Mouse (Mus musculus) limb, embryonic 14.5 days (tissue): Measurements from ENCODE around the gene Rgs8. TPM values are rescaled to one million over a fixed set of nuclear protein-coding genes. Genes with fewer than 3 reads are reported as not detected.

Experiments used
- ATAC-seq: fragments of 200-750 bp; cut with Nextera tagmentation; 2 replicates; pipeline ENCODE4 v1.8.0; 2017; ENCODE audit warnings: low read depth, moderate number of reproducible peaks, moderate TSS enrichment; ENCODE audit not compliant: low FRiP score
- DNase-seq: peaks from one replicate; pipeline ENCODE4 v3.0.0-alpha.2; 2015; ENCODE audit warnings: low spot score
- H3K27ac ChIP-seq: fragments of 300-500 bp; sonication (generic); replicated peaks from 2 replicates; pipeline ENCODE4 v1.5.1; 2014; ENCODE audit warnings: low read depth, mild to moderate bottlenecking, low read length, moderate library complexity, mixed read lengths
- H3K27me3 ChIP-seq: fragments of 300-500 bp; sonication (generic); 2 replicates; pipeline ENCODE4 v1.6.1; 2014; ENCODE audit warnings: low read length, mixed read lengths; ENCODE audit not compliant: control insufficient read depth, insufficient read depth
- H3K36me3 ChIP-seq: fragments of 300-500 bp; sonication (generic); 2 replicates; pipeline ENCODE4 v1.6.1; 2014; ENCODE audit warnings: mild to moderate bottlenecking, low read length, moderate library complexity, mixed read lengths; ENCODE audit not compliant: control insufficient read depth, insufficient read depth
- H3K4me1 ChIP-seq: fragments of 300-500 bp; sonication (generic); 2 replicates; pipeline ENCODE4 v1.6.1; 2014; ENCODE audit warnings: antibody characterized with exemption, low read length, mixed read lengths; ENCODE audit not compliant: control insufficient read depth, insufficient read depth
- H3K4me2 ChIP-seq: fragments of 300-500 bp; sonication (generic); replicated peaks from 2 replicates; pipeline ENCODE4 v1.6.1; 2014; ENCODE audit warnings: low read depth, mild to moderate bottlenecking, low read length, moderate library complexity; ENCODE audit not compliant: severe bottlenecking
- H3K4me3 ChIP-seq: fragments of 300-500 bp; sonication (generic); replicated peaks from 2 replicates; pipeline ENCODE4 v1.5.1; 2014; ENCODE audit warnings: low read length
- H3K9ac ChIP-seq: fragments of 300-500 bp; sonication (generic); 2 replicates; pipeline ENCODE4 v1.6.1; 2014; ENCODE audit warnings: mild to moderate bottlenecking, low read depth, low read length, moderate library complexity; ENCODE audit not compliant: severe bottlenecking
- H3K9me3 ChIP-seq: fragments of 300-500 bp; sonication (generic); 2 replicates; pipeline ENCODE4 v1.6.1; 2016; ENCODE audit warnings: low read length; ENCODE audit not compliant: control insufficient read depth
- POLR2A ChIP-seq: fragments of 200-500 bp; IDR thresholded peaks from 2 replicates; pipeline ENCODE4 v1.8.0; 2012; ENCODE audit warnings: inconsistent platforms, mild to moderate bottlenecking, moderate library complexity, borderline replicate concordance; ENCODE audit not compliant: insufficient read depth, insufficient read length; ENCODE audit errors: extremely low read depth
- WGBS: fragments of 180-500 bp; shearing (Covaris S2); extraction: QIAGEN DNeasy Blood & Tissue Kit; methylation state at CpG from one replicate; pipeline ENCODE4 v1.1.7; 2014; 5-methylcytosine and 5-hydroxymethylcytosine counted together
- polyA plus RNA-seq, 2 experiments: library from polyadenylated mRNA; depleted of rRNA in 1 of 2; stranded (reverse) in 1 of 2; unstranded in 1 of 2; fragments of >200 nt; fragmentation: Nextera tagmentation in 1 of 2; extraction: Ambion mirVana in 1 of 2; gene quantifications; 2 replicates each; pipeline versions ENCODE4 v1.2.1 to v1.2.3; 2012 to 2014

Rgs8 gene
- polyA plus RNA-seq, 2 experiments = 1.3 to 1.9 TPM

DNA sequence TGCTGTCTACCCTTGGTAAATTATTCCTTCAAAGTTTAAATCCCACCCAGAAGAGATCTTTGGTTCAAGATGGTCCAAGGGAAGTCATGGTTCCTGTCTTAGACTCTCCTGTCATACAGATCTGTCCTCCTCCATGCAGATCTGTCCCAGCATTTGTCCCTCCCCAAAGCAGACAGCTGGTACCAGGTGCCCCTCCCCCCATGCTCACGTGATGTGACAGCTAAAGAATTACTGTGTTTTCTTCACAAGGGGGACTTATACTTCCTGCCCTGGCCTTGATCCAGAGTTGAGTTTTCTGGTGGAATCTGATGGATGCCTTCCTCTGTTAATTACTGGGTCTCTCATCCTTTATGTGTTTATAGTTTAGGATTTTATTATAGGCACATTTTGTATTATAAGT is 95.7 kb downstream of the Rgs8 start:
- no peaks in the 10 kb centered on the region for H3K27me3 ChIP-seq
- no peak overlapping the region for H3K9ac ChIP-seq
- no peak overlapping the region for H3K27ac ChIP-seq
- 0% methylated on average over 1 of the region's 1 CpGs for WGBS
- H3K4me1 ChIP-seq = peaks cover 8% of the 10 kb centered on the region
- DNase-seq (peak; percentile 50), ATAC-seq (no peak)
- TF ChIP-seq POLR2A = no peak
- no peak overlapping the region for H3K4me3 ChIP-seq
- no peaks in the 10 kb centered on the region for H3K9me3 ChIP-seq
- H3K4me2 ChIP-seq = peak overlapping the region; percentile 59; the same call in 1 of the 2 replicates
- peaks cover 4% of the 10 kb centered on the region for H3K36me3 ChIP-seq

DNA sequence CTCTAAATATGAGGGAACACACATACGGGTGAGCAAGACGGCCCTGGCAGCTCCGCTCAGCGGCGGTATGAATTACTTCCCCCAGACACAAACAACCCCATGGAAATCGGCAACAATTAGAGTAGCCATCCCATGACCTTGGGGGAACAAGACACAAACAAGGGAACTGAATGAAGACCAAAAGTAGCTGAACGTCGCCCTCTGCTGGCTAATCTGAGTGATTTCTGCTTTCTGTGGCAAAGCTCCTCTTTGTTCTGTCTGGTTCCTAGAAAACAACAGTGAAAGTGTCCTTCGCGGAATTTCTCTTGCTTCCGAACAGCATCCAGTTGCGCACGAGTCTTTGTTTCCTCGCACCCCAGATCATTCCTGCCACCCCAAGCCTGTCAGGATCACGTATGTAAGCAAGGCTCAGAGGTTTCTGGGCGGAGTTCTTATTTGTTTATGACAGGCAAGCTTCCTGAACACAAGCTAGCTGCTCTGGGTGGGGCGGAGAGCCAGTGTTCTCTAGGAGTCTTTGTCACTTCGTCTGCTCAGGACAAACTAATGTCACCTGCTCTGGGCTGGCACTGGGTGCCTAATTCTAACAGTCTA is 96.5 kb downstream of the Rgs8 start, which contains the start of gene Rnasel:
Gene Rnasel (plus strand): TSS at position 216 of the 591 bp plus-strand sequence.
- peak within 1 kb of the TSS; percentile 66 for H3K9ac ChIP-seq
- peak within 1 kb of the TSS; percentile 29; the same call in 1 of the 2 replicates for H3K27ac ChIP-seq
- TF ChIP-seq POLR2A = no peak
- peak; percentile 96 for DNase-seq
- 3% methylated on average over 18 of the region's 18 CpGs for WGBS
- H3K27me3 ChIP-seq = no peaks in the 10 kb centered on the region
- H3K36me3 ChIP-seq = no peaks in the 10 kb centered on the region
- H3K4me2 ChIP-seq = peak within 1 kb of the TSS; percentile 59
- peaks cover 8% of the 10 kb centered on the region for H3K4me1 ChIP-seq
- H3K4me3 ChIP-seq = peak within 1 kb of the TSS; percentile 41
- no peaks in the 10 kb centered on the region for H3K9me3 ChIP-seq
- ATAC-seq = peak; percentile 56

Other genes with a start within 250 kb of the Rgs8 start
- gene Shcbp1l, start 227.9 kb upstream of the Rgs8 start, polyA plus RNA-seq (2012; rRNA removed) = 0.59 and 1.5 TPM in 2 replicates
- 0.17 and 0.32 TPM in 2 replicates for gene Shcbp1l, start 227.9 kb upstream of the Rgs8 start, polyA plus RNA-seq (2014; fragmentation: Nextera tagmentation; extraction: Ambion mirVana)
- 104 and 143 TPM in 2 replicates for gene Dhx9, start 165.4 kb upstream of the Rgs8 start, polyA plus RNA-seq (2012; rRNA removed)
- gene Dhx9, start 165.4 kb upstream of the Rgs8 start, polyA plus RNA-seq (2014; fragmentation: Nextera tagmentation; extraction: Ambion mirVana) = 24.2 and 26.9 TPM in 2 replicates
- 6.4 and 7.1 TPM in 2 replicates for gene Npl, start 103.0 kb upstream of the Rgs8 start, polyA plus RNA-seq (2012; rRNA removed)
- 12.0 and 12.9 TPM in 2 replicates for gene Npl, start 103.0 kb upstream of the Rgs8 start, polyA plus RNA-seq (2014; fragmentation: Nextera tagmentation; extraction: Ambion mirVana)
- 21.9 and 22.6 TPM in 2 replicates for gene Rgs16, start 87.3 kb downstream of the Rgs8 start, polyA plus RNA-seq (2012; rRNA removed)
- gene Rgs16, start 87.3 kb downstream of the Rgs8 start, polyA plus RNA-seq (2014; fragmentation: Nextera tagmentation; extraction: Ambion mirVana) = 6.4 and 8.5 TPM in 2 replicates
- 19.4 and 23.5 TPM in 2 replicates for gene Rnasel, start 96.4 kb downstream of the Rgs8 start, polyA plus RNA-seq (2012; rRNA removed)
- gene Rnasel, start 96.4 kb downstream of the Rgs8 start, polyA plus RNA-seq (2014; fragmentation: Nextera tagmentation; extraction: Ambion mirVana) = 10.0 and 14.1 TPM in 2 replicates
- 0.13 and 0.15 TPM in 2 replicates for gene Rgsl1, start 191.1 kb downstream of the Rgs8 start, polyA plus RNA-seq (2012; rRNA removed)
- not detected in 2 replicates for gene Rgsl1, start 191.1 kb downstream of the Rgs8 start, polyA plus RNA-seq (2014; fragmentation: Nextera tagmentation; extraction: Ambion mirVana)
- gene Teddm1b, start 221.3 kb downstream of the Rgs8 start, polyA plus RNA-seq (2012; rRNA removed) = not detected in 2 replicates
- gene Teddm1b, start 221.3 kb downstream of the Rgs8 start, polyA plus RNA-seq (2014; fragmentation: Nextera tagmentation; extraction: Ambion mirVana) = 0.22 and 0.23 TPM in 2 replicates
- gene Teddm1a, start 238.7 kb downstream of the Rgs8 start, polyA plus RNA-seq (2012; rRNA removed) = not detected in 2 replicates
- gene Teddm1a, start 238.7 kb downstream of the Rgs8 start, polyA plus RNA-seq (2014; fragmentation: Nextera tagmentation; extraction: Ambion mirVana) = not detected in 2 replicates
- 88.6 and 93.4 TPM in 2 replicates for gene Glul, start 246.9 kb downstream of the Rgs8 start, polyA plus RNA-seq (2012; rRNA removed)
- gene Glul, start 246.9 kb downstream of the Rgs8 start, polyA plus RNA-seq (2014; fragmentation: Nextera tagmentation; extraction: Ambion mirVana) = 92.9 and 94.2 TPM in 2 replicates
- gene Teddm2, start 247.2 kb downstream of the Rgs8 start, polyA plus RNA-seq (2012; rRNA removed) = 0.24 and 0.58 TPM in 2 replicates
- 0.54 and 0.62 TPM in 2 replicates for gene Teddm2, start 247.2 kb downstream of the Rgs8 start, polyA plus RNA-seq (2014; fragmentation: Nextera tagmentation; extraction: Ambion mirVana)